Mouse (Mus musculus) CH12F3 (cell line): ENCODE results near the gene Adcy1.

Experiments
- in situ Hi-C: fragments of 300-500 bp; cut with MboI; formaldehyde crosslinking; loops from 2 replicates; pipeline ENCODE4 v1.14.3; 2020; ENCODE audit warnings: low sequenced_read_pairs

Gene Adcy1

GRCm38 (mm10) chr11:7134319-7134718 lies 71.0 kb downstream of the Adcy1 start:
- in situ Hi-C loops: no loop called here

- in situ Hi-C loops: no loop called here
Observed at GRCm38 (mm10) chr11:7135301-7135700, 72.0 kb downstream of the Adcy1 start.

- in situ Hi-C loops: no loop called here
Observed at GRCm38 (mm10) chr11:7135763-7136162, 72.5 kb downstream of the Adcy1 start.

GRCm38 (mm10) chr11:7136246-7136855 lies 73.1 kb downstream of the Adcy1 start:
- in situ Hi-C loops: no loop called here

GRCm38 (mm10) chr11:7138370-7138769 lies 75.1 kb downstream of the Adcy1 start:
- in situ Hi-C loops: no loop called here

GRCm38 (mm10) chr11:7140449-7140848 lies 77.2 kb downstream of the Adcy1 start:
- in situ Hi-C loops: no loop called here

GRCm38 (mm10) chr11:7142725-7143124 lies 79.4 kb downstream of the Adcy1 start:
- in situ Hi-C loops: no loop called here

DNA sequence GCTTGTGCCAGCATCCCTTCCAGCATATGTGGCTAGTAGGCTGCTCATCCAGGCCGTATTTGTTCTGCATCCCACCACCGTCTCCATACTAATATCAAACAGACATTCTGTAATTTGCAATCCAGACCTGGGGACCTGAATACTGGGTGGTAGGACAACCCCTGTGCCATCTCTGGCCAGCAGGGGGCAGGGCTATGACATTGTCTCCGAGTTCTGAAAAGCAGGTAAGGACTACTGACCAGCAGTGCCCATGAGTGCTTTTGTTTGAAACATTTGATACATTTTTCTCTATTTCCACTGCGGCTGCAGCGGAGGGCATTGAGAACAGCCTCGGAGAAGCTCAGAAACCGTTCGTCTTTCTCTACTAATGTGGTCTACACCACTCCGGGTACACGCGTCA lies 81.1 kb downstream of the Adcy1 start:
- in situ Hi-C loops: no loop called here

GRCm38 (mm10) chr11:7145221-7145620 lies 81.9 kb downstream of the Adcy1 start:
- in situ Hi-C loops: no loop called here

DNA sequence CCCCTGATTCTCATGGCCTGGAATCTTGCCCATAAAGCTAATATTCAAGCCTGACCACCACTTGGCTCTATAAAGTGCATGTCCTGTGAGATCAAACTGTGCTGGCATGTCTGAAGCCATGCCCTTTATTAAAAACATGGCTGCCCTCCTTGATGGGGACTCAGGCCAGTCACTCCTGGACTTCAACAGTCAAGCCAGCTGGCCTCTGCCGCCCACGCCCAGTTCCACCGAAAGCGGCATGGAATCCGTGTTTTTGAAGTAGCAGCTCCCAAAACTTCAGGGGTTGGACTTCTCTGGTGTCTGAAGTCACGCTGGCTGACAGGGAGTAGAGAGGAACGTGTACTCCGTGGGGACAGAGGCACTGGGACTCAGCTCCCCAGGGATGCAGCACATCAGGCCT lies 84.2 kb downstream of the Adcy1 start:
- in situ Hi-C loops: no loop called here

- in situ Hi-C loops: no loop called here
Observed at GRCm38 (mm10) chr11:7147945-7148344, 84.7 kb downstream of the Adcy1 start.

GRCm38 (mm10) chr11:7149471-7149870 lies 86.2 kb downstream of the Adcy1 start:
- in situ Hi-C loops: no loop called here

- in situ Hi-C loops: no loop called here
Observed at GRCm38 (mm10) chr11:7150511-7150910, 87.2 kb downstream of the Adcy1 start.

- in situ Hi-C loops: no loop called here
Observed at GRCm38 (mm10) chr11:7152371-7152770, 89.1 kb downstream of the Adcy1 start.

GRCm38 (mm10) chr11:7153081-7153480 lies 89.8 kb downstream of the Adcy1 start:
- in situ Hi-C loops: no loop called here

DNA sequence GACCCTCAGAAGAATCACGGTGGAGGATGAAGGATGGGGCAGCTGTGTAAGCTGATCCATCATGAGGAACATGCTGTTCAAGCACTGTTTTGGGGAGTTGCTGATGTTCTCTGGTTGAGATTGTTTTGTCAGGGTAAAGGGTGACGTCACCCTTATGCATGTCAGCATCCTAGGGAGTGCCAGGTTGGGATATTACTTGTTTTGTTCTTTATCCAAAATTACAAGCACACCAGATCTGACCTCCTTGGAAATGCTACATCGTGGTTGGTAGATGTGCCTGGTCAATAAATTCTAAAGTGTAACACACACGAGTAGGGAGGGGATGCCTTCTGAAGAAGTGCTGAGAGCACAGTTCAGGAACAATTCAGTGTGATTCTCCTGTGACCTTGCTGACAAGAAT lies 93.1 kb downstream of the Adcy1 start:
- in situ Hi-C loops: no loop called here

GRCm38 (mm10) chr11:7158196-7158595 lies 94.9 kb downstream of the Adcy1 start:
- in situ Hi-C loops: no loop called here

GRCm38 (mm10) chr11:7160146-7160545 lies 96.9 kb downstream of the Adcy1 start:
- in situ Hi-C loops: no loop called here

DNA sequence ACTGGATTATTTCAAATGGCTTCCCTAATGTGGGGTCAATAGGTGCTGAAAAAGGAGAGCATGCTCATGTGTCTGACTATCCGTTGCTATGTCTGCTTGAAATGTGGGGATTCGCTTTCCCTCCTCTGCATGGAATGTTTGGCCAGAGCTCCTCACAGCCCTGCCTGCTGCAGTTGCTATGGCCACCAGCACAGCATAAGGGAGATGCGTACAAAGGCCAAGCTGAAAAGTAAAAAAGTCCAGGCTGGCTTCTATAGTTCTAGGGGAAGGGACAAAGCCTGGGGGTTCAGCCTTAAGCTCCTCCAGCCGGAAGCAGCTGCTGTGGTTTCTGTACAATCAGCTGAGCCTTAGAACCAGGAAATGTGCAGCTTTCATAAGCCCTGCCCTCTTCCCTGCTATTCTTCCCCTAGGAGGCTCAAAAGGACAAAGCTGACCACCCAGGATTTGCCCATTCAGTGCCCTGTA lies 97.4 kb downstream of the Adcy1 start:
- in situ Hi-C loops: no loop called here

DNA sequence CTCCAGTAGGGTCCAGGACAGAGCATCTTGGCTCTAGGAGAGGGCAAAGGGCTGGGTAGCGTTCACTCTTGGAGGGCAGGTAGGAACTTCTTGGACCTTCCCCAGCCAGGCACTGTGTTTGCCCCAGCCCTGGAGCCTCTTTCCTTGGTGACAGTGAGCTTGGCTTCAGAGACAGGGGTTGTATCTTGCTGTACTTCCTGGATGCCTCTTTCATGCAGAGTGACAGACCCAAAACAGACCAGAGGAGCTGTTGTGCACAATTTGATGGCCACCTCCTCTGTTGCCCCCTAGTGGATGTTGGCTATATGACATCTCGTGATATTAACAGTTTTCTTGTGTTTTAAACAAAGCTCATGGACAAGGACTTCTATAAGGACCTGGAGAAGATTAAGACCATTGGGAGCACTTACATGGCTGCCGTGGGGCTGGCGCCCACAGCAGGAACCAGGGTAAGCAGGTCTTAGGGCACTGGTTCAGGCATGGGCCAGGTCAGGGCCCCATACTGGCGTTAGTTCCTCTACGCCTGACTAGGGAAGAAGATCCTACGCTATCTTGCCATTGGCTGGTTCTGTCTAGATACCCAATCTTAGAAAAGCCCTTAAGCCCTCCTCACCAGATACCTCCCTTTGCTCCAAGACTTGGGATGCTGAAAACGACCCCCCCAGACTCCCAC lies 98.3 kb downstream of the Adcy1 start:
- in situ Hi-C loops: no loop called here

- in situ Hi-C loops: no loop called here
Observed at GRCm38 (mm10) chr11:7164416-7164815, 101.1 kb downstream of the Adcy1 start.

DNA sequence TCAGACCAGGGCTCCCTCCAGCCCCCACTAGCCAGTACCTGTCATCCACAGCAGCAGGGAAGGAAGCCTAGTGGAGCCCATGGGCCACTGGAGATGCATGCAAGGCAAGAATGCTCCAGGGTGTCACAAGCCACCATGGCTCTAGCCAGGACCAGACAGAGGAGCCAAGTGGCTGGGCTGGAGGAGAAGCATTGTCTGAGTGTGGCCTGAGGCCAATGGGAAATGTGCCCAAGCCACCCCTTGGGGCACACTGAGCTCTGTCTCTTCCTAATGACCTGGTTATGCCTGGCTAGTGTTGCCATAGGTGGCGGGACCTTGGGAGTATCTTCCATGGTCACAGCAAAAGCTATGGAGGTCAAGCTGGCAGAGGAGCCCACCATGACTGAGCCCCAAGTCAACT lies 106.4 kb downstream of the Adcy1 start:
- in situ Hi-C loops: no loop called here

GRCm38 (mm10) chr11:7173664-7174063 lies 110.4 kb downstream of the Adcy1 start:
- in situ Hi-C loops: no loop called here
